Mouse (Mus musculus): ENCODE measurements around the gene Sorcs3.

DNA sequence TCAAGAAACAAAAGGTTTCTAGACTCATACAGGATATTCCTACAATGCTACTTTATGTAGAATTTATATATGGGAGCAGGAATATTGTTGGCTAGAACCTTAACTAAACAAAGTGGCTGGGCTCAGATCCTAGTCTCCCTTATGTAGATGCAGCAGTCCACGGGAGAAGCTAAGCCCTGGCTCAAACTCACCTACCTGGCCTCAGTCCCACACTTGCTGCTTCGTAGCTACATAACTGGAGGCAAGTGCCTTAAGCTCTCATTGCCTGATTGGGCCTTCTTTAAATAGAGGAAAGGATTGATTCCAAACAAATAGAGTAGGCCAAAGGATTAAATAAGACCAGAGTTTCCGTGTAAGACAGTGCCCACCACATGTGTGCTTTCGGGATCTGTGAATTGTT is 436.7 kb downstream of the Sorcs3 start:
- no peak for TF ChIP-seq CTCF (IDR thresholded peaks at IDR 0.05; ENCODE audit: control insufficient read depth, insufficient read depth, low read length)
- no peak for TF ChIP-seq POLR2A (IDR thresholded peaks at IDR 0.05; ENCODE audit: borderline replicate concordance, control insufficient read depth, low read depth, low read length)
